Mouse (Mus musculus): ENCODE measurements around the gene Lrrc27. TPM values are rescaled to one million over a fixed set of nuclear protein-coding genes. Genes with fewer than 3 reads are reported as not detected.

Lrrc27 gene
- polyA plus RNA-seq, 1 experiment from 2014 or later: 0.62 TPM

DNA sequence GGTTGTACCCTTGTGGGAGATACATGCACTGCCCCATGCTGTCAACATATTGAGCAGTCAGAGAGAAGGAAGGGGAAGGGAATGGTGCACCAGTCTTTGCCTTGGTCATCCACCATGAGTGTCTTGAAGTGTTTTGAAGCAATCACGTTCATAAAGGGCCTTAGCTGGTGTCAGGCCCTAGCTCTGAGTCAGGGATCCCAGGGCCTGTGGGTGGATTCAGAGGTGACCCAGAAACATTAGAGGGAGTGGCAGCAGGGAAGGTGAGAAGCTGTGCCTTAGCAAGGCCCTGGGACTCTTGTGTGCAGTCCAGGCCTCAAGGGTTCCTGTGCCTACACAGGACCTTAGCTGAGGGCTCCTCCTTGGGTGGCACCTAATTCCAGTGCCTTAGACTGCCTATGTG lies 11.3 kb downstream of the Lrrc27 start:
- Histone ChIP-seq H3K27ac (peak overlapping the region; percentile 35), H3K4me2 (no peak overlapping the region), H3K4me3 (replicated peaks) (no peak overlapping the region), H3K9me3 (replicated peaks) (no peaks in the 10 kb centered on the region), H3K36me3 (no peaks in the 10 kb centered on the region), H3K4me1 (replicated peaks) (peaks cover 6% of the 10 kb centered on the region; the same call in 1 of the 2 replicates), H3K27me3 (no peaks in the 10 kb centered on the region), H3K9ac (no peak overlapping the region)
- ATAC-seq (ENCODE audit: low read depth) (no peak), DNase-seq (no peak)
- 48% methylated on average over 1 of the region's 1 CpGs for WGBS (ENCODE audit: insufficient replicate concordance)

DNA sequence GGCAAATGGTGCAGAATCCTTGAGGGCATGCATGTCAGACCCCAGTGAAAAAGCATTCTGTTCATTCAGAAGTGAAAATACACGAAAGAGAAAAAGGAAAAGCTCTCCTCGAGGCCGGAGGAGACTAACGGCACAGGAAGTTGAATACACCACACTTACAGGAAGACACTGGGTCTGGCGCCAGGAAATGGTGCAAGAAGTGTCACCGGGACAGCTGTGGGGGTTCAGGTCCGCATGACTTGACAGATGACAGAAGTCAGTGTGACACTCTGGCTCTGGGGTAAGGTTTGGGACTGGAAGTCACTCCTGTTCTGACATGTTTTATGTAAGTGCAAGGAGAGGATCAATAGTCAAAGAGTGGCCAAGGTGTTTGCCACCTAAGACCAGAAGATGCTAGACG lies 11.9 kb downstream of the Lrrc27 start:
- Histone ChIP-seq H3K27ac (peak overlapping the region; percentile 35; the same call in 1 of the 2 replicates), H3K4me2 (no peak overlapping the region), H3K4me3 (replicated peaks) (no peak overlapping the region), H3K4me1 (replicated peaks) (peaks cover 6% of the 10 kb centered on the region; the same call in 1 of the 2 replicates), H3K9me3 (replicated peaks) (no peaks in the 10 kb centered on the region), H3K9ac (no peak overlapping the region), H3K27me3 (no peaks in the 10 kb centered on the region), H3K36me3 (no peaks in the 10 kb centered on the region)
- peak; percentile 49; the same call in 1 of the 2 replicates for ATAC-seq (ENCODE audit: low read depth)
- WGBS (ENCODE audit: insufficient replicate concordance): 20% methylated on average over 8 of the region's 8 CpGs
- no peak for DNase-seq

DNA sequence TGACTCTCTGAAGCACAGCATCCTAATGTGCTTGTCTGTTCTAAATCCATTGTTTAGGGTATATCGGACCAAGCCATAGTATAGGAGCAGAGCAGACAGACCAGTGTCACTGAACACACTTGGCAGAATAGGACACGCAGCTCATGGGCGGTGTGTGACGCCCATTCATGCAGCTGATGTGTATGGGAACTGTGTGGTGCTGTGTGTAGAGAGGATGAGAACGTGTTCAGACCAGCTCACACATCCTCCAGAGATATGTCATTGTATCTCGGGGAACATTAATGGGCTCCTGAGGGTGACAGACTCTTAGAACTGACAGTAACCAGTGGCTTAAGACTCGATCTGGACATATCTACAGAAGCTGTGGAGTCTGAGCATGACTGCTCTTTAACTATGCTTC lies 13.6 kb downstream of the Lrrc27 start:
- H3K9me3 ChIP-seq (replicated peaks): no peaks in the 10 kb centered on the region
- no peak overlapping the region for H3K4me3 ChIP-seq (replicated peaks)
- no peak for ATAC-seq (ENCODE audit: low read depth)
- no peak overlapping the region for H3K4me2 ChIP-seq
- H3K4me1 ChIP-seq (replicated peaks): peaks cover 6% of the 10 kb centered on the region; the same call in 1 of the 2 replicates
- no peaks in the 10 kb centered on the region for H3K36me3 ChIP-seq
- H3K27ac ChIP-seq: no peak overlapping the region
- no peak for DNase-seq
- H3K27me3 ChIP-seq: no peaks in the 10 kb centered on the region
- H3K9ac ChIP-seq: no peak overlapping the region
- 63% methylated on average over 7 of the region's 7 CpGs for WGBS (ENCODE audit: insufficient replicate concordance)

DNA sequence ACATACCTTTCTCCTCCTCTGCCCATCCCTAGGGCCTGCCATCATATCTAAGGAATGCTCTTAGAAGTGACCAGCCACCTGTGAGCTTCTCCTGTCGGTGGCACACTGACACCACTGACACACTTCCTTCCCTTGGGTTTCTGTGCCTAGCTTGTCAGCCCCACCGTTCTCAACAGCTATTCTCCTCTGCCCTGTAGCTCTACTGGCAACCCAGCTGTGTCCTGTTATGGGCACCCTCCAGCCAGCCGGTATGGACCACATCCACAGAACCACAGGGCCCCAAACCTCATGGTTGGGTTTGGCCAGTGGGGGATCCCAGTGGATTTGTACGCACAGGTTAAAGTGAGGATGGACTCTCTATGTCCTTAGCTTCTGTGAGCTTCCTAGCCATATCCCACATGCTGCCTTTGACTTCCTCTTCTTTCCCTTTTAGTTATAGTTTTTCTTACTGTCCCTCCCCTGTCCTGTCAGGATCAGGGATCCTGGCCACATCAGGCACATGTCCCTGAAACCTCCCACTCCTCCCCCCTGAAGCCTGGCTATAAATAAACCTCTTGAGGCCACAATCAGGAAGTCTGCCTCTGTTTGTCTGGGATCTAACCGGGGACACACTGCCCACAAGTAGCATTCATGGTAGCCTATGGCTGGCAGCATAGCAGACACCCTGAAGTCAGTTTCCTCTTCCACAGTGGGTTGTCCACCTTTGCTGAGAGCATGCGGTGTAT lies 15.8 kb downstream of the Lrrc27 start:
- Histone ChIP-seq H3K4me3 (replicated peaks) (no peak overlapping the region), H3K9ac (no peak overlapping the region), H3K9me3 (replicated peaks) (no peaks in the 10 kb centered on the region), H3K27ac (0 out of 2 replicates have a peak overlapping the region, but pooled peaks have one; percentile 13), H3K36me3 (no peaks in the 10 kb centered on the region), H3K27me3 (no peaks in the 10 kb centered on the region), H3K4me1 (replicated peaks) (peaks cover 6% of the 10 kb centered on the region; the same call in 1 of the 2 replicates), H3K4me2 (no peak overlapping the region)
- ATAC-seq (ENCODE audit: low read depth) (no peak), DNase-seq (no peak)
- 26% methylated on average over 6 of the region's 6 CpGs for WGBS (ENCODE audit: insufficient replicate concordance)

DNA sequence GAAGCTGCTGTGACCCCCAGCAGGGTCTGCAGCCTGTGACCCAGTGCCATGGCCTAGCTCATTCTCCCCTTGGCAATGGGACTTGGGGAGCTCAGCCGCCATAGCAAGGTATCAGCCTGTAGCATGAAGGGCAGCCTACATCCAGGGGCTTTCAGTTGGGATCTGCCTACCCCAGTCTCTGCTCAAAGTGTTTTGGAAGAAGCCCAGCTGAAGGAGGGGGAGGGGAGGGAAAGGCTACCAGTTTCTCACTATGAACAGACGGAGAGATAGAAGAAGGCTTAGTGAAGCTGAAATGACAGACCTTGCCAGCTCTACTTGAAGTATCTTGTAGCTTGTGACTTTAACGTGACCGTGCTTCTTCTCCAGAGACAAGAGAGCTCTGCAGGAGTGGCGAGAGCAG lies 17.0 kb downstream of the Lrrc27 start:
- Histone ChIP-seq H3K27ac (no peak overlapping the region), H3K27me3 (no peaks in the 10 kb centered on the region)
- 70% methylated on average over 5 of the region's 5 CpGs for WGBS (ENCODE audit: insufficient replicate concordance)

DNA sequence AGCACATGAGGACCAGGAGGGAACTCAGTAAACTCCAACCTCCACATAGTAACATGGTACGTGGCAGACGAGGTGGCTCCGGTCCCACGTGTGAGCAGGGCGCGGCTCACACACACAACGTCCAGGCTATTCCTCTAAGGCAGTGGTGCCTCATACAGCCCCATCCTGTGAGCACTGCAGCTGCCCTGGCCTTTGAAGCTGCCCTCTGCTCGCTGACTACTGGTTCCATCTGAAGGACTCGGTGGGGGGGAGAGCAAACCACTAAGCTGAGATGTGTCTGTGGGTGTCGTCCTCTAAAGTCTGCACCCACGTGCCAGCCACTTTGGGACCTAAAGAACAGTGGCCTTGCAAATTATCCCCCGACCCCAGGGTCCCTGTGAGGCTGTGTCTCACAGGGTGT lies 17.5 kb downstream of the Lrrc27 start:
- 73% methylated on average over 12 of the region's 12 CpGs for WGBS (ENCODE audit: insufficient replicate concordance)
- peaks cover 17% of the 10 kb centered on the region for H3K4me1 ChIP-seq (replicated peaks)
- H3K27ac ChIP-seq: no peak overlapping the region
- no peaks in the 10 kb centered on the region for H3K27me3 ChIP-seq
- no peaks in the 10 kb centered on the region for H3K9me3 ChIP-seq (replicated peaks)
- ATAC-seq (ENCODE audit: low read depth) (no peak), DNase-seq (no peak)
- H3K4me3 ChIP-seq (replicated peaks): no peak overlapping the region
- H3K4me2 ChIP-seq: no peak overlapping the region
- H3K9ac ChIP-seq: no peak overlapping the region
- H3K36me3 ChIP-seq: no peaks in the 10 kb centered on the region

More for the DNA sequence above, 17.0 kb downstream of the Lrrc27 start:
- no peaks in the 10 kb centered on the region for H3K36me3 ChIP-seq
- no peak overlapping the region for H3K4me3 ChIP-seq (replicated peaks)
- ATAC-seq (ENCODE audit: low read depth) (no peak), DNase-seq (no peak)
- H3K4me1 ChIP-seq (replicated peaks): peaks cover 17% of the 10 kb centered on the region
- no peak overlapping the region for H3K9ac ChIP-seq
- H3K9me3 ChIP-seq (replicated peaks): no peaks in the 10 kb centered on the region
- no peak overlapping the region for H3K4me2 ChIP-seq

DNA sequence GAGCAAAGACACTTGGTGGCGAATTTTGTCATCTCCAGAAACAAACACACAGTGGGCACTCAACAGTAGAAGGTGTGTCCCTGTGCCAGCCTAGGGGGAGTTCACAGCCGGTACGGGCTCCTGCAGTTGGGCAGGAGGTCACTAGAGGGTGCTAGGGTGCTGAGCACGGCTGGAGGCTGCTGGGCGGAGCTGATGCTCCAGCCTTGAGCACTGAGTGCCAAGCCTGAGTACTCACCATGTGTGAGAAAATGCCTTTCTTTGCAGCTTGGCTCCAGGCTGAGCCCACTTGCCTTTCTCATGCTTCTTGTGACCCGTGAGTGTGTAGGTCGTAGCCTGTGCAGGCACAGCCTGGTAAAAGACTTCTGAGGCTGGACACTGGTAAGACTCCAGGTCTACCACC lies 20.9 kb downstream of the Lrrc27 start:
- Histone ChIP-seq H3K9me3 (replicated peaks) (no peaks in the 10 kb centered on the region), H3K4me2 (no peak overlapping the region), H3K4me1 (replicated peaks) (peaks cover 15% of the 10 kb centered on the region), H3K9ac (no peak overlapping the region), H3K36me3 (no peaks in the 10 kb centered on the region), H3K27ac (no peak overlapping the region; the same call in 1 of the 2 replicates), H3K27me3 (no peaks in the 10 kb centered on the region), H3K4me3 (replicated peaks) (no peak overlapping the region)
- ATAC-seq (ENCODE audit: low read depth) (peak; percentile 73), DNase-seq (peak; percentile 62)
- 2% methylated on average over 7 of the region's 7 CpGs for WGBS (ENCODE audit: insufficient replicate concordance)

DNA sequence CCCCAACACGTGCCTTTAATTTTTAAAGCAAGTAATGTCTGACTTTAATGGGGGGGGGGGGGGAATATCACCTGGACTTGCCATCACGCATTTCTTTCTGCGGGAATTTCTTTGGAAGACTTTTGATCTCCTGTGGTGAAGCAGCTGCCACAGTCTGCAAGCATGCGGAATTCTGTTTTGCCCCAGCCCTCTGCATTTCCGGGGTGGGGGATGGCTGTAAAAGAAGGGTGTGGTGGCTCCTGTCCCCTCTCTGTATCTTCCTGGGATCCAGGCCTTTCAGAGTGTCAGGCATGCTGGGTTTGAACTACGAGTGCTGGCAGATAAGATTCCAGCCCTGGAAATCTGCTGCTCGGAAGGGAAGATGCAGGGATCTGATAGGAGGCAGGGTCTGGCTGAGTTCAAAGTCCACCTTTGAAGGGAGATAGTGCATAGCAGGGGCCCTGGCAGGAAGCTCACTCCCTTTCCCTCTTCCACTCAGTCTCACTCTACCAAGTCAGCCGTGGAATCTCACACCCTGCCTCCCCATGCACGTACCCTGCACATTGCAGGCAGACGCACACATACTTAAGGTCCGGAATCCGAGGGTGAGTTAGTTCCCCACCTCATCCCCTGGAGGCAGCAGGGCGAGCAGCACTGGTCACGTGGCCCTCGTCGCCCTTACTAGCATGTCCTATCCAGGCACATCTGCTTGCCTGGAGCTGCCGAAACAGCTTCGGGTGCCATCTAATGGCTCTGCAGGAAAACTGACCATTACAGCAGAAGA lies 21.8 kb downstream of the Lrrc27 start:
- Histone ChIP-seq H3K36me3 (no peaks in the 10 kb centered on the region), H3K9ac (no peak overlapping the region), H3K4me1 (replicated peaks) (peaks cover 18% of the 10 kb centered on the region), H3K9me3 (replicated peaks) (no peaks in the 10 kb centered on the region), H3K4me2 (peak overlapping the region; percentile 31), H3K27me3 (no peaks in the 10 kb centered on the region), H3K27ac (no peak overlapping the region), H3K4me3 (replicated peaks) (no peak overlapping the region)
- no peak for DNase-seq
- ATAC-seq (ENCODE audit: low read depth): peak; percentile 54
- 5% methylated on average over 18 of the region's 18 CpGs for WGBS (ENCODE audit: insufficient replicate concordance)

DNA sequence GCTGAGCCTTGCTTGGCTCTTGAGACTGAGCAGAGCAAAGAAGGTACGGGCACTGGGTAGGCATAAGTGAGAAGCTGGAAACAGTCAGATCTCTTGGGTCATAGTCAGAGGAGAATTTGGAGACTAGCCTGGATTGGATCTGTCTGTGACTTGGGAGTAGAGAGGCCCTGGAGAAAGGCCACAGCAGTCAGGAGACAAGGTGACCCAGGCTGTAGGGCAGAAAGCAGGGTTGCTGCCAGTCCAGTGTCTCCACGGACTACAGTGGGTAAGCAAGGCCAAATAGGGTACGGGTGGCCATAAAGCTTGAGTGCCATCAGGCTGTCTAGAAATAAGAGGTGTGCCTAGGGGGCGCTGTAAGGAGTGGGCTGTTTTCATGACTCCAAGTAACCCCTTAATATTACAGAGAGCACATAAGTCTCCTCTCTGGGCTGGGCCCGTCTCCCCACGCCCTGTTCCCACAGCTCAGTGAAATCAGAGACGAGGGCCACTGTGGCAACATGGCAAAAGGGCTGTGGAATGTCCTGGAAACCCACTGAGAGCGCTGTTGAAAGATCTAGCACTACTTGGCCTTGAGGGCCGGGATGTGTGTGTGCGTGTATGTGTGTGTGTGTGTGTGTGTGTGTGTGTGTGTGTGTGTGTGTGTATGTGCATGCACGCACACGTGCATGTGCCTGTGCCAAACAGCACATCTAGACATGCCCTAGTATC lies 23.0 kb downstream of the Lrrc27 start:
- Histone ChIP-seq H3K9me3 (replicated peaks) (no peaks in the 10 kb centered on the region), H3K4me2 (no peak overlapping the region), H3K9ac (no peak overlapping the region), H3K27ac (no peak overlapping the region), H3K36me3 (no peaks in the 10 kb centered on the region), H3K27me3 (no peaks in the 10 kb centered on the region), H3K4me1 (replicated peaks) (peaks cover 21% of the 10 kb centered on the region), H3K4me3 (replicated peaks) (no peak overlapping the region)
- DNase-seq (no peak), ATAC-seq (ENCODE audit: low read depth) (no peak)
- WGBS (ENCODE audit: insufficient replicate concordance): 69% methylated on average over 12 of the region's 12 CpGs

DNA sequence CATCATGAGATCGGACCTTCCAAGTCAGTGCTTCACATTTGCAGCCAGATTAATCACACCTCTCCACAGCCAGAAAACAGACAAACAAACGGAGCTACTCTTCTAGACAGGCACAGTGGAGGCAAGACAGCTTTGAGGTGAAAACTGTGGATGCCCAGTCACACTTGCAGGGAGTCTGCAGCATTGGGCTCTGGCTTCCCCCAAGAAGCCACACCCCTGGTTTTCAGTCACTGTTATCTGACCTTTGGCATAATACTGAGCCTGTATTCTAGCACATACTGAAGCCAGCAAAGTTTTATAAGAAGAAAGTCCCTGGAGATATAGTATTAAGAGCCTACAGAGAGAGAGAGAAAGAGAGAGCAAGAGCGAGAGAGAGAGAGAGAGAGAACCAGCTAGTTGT lies 26.6 kb downstream of the Lrrc27 start:
- peaks cover 14% of the 10 kb centered on the region for H3K4me1 ChIP-seq (replicated peaks)
- H3K36me3 ChIP-seq: no peaks in the 10 kb centered on the region
- ATAC-seq (ENCODE audit: low read depth) (no peak), DNase-seq (no peak)
- H3K4me3 ChIP-seq (replicated peaks): no peak overlapping the region
- no peaks in the 10 kb centered on the region for H3K9me3 ChIP-seq (replicated peaks)
- 43% methylated on average over 3 of the region's 3 CpGs for WGBS (ENCODE audit: insufficient replicate concordance)
- no peak overlapping the region for H3K27ac ChIP-seq
- H3K4me2 ChIP-seq: no peak overlapping the region
- no peaks in the 10 kb centered on the region; the same call in 1 of the 2 replicates for H3K27me3 ChIP-seq
- H3K9ac ChIP-seq: no peak overlapping the region

DNA sequence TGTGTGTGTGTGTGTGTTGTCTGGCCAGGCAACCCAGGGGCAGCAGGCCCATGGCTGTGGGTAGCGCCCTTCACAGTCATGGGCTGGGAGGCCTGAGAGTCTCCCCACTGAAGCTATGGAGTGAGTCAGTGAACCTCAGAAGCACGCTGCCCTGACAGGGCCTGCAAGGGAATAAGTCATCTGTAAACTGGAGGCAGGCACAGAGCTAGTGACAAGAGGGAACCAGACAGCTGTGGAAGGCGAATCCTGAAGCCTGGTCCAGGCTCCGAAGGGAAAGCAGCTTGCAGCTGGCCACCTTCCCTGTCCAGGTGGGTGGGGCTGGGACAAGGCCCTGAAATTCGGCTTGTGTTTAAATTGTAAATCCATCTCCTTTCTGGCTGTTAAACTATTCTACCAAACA lies 33.3 kb downstream of the Lrrc27 start:
- H3K27ac ChIP-seq: no peak overlapping the region
- no peaks in the 10 kb centered on the region for H3K9me3 ChIP-seq (replicated peaks)
- DNase-seq: no peak
- H3K27me3 ChIP-seq: peaks cover 38% of the 10 kb centered on the region
- H3K4me3 ChIP-seq (replicated peaks): no peak overlapping the region
- H3K4me1 ChIP-seq (replicated peaks): peaks cover 41% of the 10 kb centered on the region
- H3K36me3 ChIP-seq: no peaks in the 10 kb centered on the region
- H3K9ac ChIP-seq: no peak overlapping the region
- ATAC-seq (ENCODE audit: low read depth): no peak
- H3K4me2 ChIP-seq: no peak overlapping the region
- 68% methylated on average over 5 of the region's 5 CpGs for WGBS (ENCODE audit: insufficient replicate concordance)
